Mouse (Mus musculus): Measurements from ENCODE around the gene 4930544G11Rik.

DNA sequence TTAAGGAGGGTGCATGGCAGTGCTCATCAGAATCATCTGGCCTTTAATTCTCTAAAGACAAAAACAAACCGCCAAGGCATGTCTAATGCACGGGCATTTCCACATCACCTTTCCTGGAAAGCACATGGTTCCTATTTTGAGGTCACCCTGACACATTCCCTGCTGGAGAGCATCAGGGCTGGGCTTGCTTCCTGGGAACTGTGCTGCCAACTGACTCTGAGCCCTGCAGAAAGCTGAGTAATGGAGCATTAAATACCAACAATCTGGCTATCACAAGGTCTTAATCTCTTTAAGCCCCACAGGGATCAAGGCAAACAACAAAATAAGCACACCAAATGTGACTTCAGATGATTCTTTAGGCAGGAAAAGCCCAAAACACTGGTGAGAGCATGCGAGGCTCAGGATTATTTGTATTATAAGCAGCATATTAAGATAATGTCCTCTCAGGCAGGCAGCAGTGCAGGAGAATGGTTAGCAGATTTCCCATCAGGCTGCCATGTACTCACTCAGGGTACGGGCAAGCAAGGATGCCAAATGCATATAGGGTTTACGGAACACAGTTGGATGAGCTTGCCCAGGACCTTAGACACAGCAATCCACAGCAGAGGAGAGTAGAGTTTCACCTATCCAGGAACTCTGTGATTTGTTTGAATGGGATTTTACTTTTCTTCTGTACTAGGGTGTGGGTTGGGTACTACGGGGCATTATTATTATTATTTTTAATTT, 17.1 kb downstream of the 4930544G11Rik start:
- TF ChIP-seq CTCF (IDR thresholded peaks at IDR 0.05; ENCODE audit: low read depth) = no peak
- TF ChIP-seq EP300 (IDR thresholded peaks at IDR 0.05; ENCODE audit: low read depth) = no peak
